Mouse (Mus musculus) liver, embryonic 14.5 days (tissue): Measurements from ENCODE around the gene Usp11. TPM values are rescaled to one million over a fixed set of nuclear protein-coding genes. Genes with fewer than 3 reads are reported as not detected.

ENCODE experiments used
- ATAC-seq: fragments of 200-750 bp; cut with Nextera tagmentation; 2 replicates; pipeline ENCODE4 v1.8.0; 2017; ENCODE audit warnings: moderate number of reproducible peaks, mild to moderate bottlenecking, moderate library complexity; ENCODE audit not compliant: insufficient read depth
- DNase-seq, 3 experiments: peaks; one replicate each; pipeline ENCODE4 v3.0.0-alpha.2; 2012 to 2013; ENCODE audit warnings: low read depth in 3 of 3, low spot score in 3 of 3
- H3K27ac ChIP-seq: fragments of 300-500 bp; sonication (generic); 2 replicates; pipeline ENCODE4 v1.5.1; 2014; ENCODE audit warnings: moderate library complexity, mild to moderate bottlenecking, control low read depth, inconsistent platforms
- H3K27me3 ChIP-seq: fragments of 300-500 bp; sonication (generic); 2 replicates; pipeline ENCODE4 v1.6.1; 2014; ENCODE audit warnings: mild to moderate bottlenecking, low read length, moderate library complexity; ENCODE audit not compliant: control insufficient read depth, insufficient read depth
- H3K36me3 ChIP-seq: fragments of 300-500 bp; sonication (generic); replicated peaks from 2 replicates; pipeline ENCODE4 v1.6.1; 2014; ENCODE audit warnings: low read depth; ENCODE audit not compliant: control insufficient read depth, insufficient read depth
- H3K4me1 ChIP-seq, 2 experiments: fragments of 200-500 bp in 1 of 2; fragments of 300-500 bp in 1 of 2; sonication (generic) in 1 of 2; replicated peaks; 2 replicates each; pipeline ENCODE4 v1.6.1; 2012 to 2014; ENCODE audit warnings: antibody characterized with exemption in 1 of 2, inconsistent platforms in 1 of 2, low read length in 1 of 2; ENCODE audit not compliant: control insufficient read depth in 2 of 2, insufficient read depth in 2 of 2
- H3K4me2 ChIP-seq: fragments of 300-500 bp; sonication (generic); 2 replicates; pipeline ENCODE4 v1.6.1; 2014; ENCODE audit warnings: low read depth, mild to moderate bottlenecking, control low read depth, moderate library complexity
- H3K4me3 ChIP-seq, 2 experiments: fragments of 200-500 bp in 1 of 2; fragments of 300-500 bp in 1 of 2; sonication (generic) in 1 of 2; 2 replicates each; pipeline ENCODE4 v1.5.1; 2012 to 2014; ENCODE audit warnings: low read depth in 2 of 2, low read length in 2 of 2, mild to moderate bottlenecking in 2 of 2, control low read depth in 1 of 2, inconsistent platforms in 1 of 2, moderate library complexity in 1 of 2; ENCODE audit not compliant: insufficient read depth in 1 of 2
- H3K9ac ChIP-seq: fragments of 300-500 bp; sonication (generic); replicated peaks from 2 replicates; pipeline ENCODE4 v1.6.1; 2014; ENCODE audit warnings: mild to moderate bottlenecking, control low read depth, moderate library complexity
- H3K9me3 ChIP-seq: fragments of 300-500 bp; sonication (generic); 2 replicates; pipeline ENCODE4 v1.6.1; 2016; ENCODE audit warnings: low read length, mixed read lengths; ENCODE audit not compliant: control insufficient read depth
- CTCF ChIP-seq: IDR thresholded peaks from 2 replicates; pipeline ENCODE4 v1.5.1; 2016; ENCODE audit warnings: antibody characterized with exemption, low read depth, control low read depth
- EP300 ChIP-seq: IDR thresholded peaks from 2 replicates; pipeline ENCODE4 v1.6.1; 2016; ENCODE audit warnings: antibody characterized with exemption, low read depth
- WGBS: fragments of 180-500 bp; shearing (Covaris S2); extraction: QIAGEN DNeasy Blood & Tissue Kit; methylation state at CpG from one replicate; pipeline ENCODE4 v1.1.7; 2014; ENCODE audit not compliant: insufficient replicate concordance; 5-methylcytosine and 5-hydroxymethylcytosine counted together
- polyA plus RNA-seq, 2 experiments: library from polyadenylated mRNA; depleted of rRNA in 1 of 2; stranded (reverse) in 1 of 2; unstranded in 1 of 2; fragments of >200 nt; fragmentation: Nextera tagmentation in 1 of 2; extraction: Ambion mirVana in 1 of 2; gene quantifications; 2 replicates each; pipeline versions ENCODE4 v1.2.1 to v1.2.3; 2012 to 2014

Usp11 gene
- polyA plus RNA-seq, 2 experiments: 4.8 to 6.3 TPM

DNA sequence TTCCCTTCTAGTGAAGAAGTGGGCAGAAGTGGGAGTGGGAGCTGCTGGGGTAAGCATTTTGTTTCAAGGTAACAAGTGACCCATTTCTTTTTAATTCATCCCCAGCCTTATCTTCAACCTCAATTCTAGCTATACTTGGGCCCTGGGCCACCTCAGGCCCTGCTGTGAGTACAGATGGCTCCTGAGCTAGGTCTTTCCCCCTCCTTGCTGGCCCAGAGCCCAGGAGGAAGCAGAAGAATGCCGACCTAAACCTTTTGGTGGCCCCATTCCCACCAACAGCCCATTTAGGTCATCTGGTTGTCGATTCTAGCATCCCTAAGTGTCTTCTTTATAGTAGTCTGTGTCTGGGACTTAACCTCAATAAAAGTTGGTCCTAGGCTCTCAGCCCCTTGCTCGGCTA, 12.1 kb upstream of the Usp11 start:
- Histone ChIP-seq H3K4me1 (peaks cover 0 to 6% of the 10 kb centered on the region in 2 experiments; a peak in 2 of 4 replicates), H3K9ac (no peak overlapping the region), H3K36me3 (peaks cover 20% of the 10 kb centered on the region), H3K27me3 (no peaks in the 10 kb centered on the region), H3K9me3 (no peaks in the 10 kb centered on the region), H3K4me3 (no peak overlapping the region), H3K27ac (no peak overlapping the region), H3K4me2 (no peak overlapping the region)
- no peak for DNase-seq
- no peak for ATAC-seq
- 54% methylated on average over 3 of the region's 3 CpGs for WGBS
- TF ChIP-seq EP300: no peak
- no peak for TF ChIP-seq CTCF

DNA sequence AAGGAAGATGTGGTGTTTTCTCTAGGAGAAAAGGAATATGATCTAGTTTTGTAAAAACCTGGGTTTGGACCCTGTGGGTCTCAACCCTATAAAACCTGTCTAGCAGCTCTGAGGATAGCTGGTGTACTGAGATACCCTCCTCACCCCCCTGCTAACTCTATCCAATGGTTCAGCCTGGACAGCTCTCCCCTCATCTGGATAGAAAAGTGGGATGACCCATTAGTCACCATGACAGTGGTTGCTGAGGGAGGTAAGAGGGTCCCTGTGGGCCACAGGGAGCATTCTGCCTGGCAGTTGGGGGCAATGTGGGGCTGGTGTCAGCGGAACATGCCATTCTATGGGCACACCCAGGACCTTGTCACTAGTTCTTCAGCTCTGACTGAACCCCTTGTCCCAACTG, 11.1 kb upstream of the Usp11 start:
- Histone ChIP-seq H3K4me2 (no peak overlapping the region), H3K27me3 (no peaks in the 10 kb centered on the region), H3K9me3 (no peaks in the 10 kb centered on the region), H3K27ac (no peak overlapping the region), H3K36me3 (peaks cover 28% of the 10 kb centered on the region), H3K4me1 (peaks cover 0 to 4% of the 10 kb centered on the region in 2 experiments; a peak in 2 of 4 replicates), H3K9ac (no peak overlapping the region), H3K4me3 (no peak overlapping the region)
- ATAC-seq (no peak), DNase-seq (no peak)
- no peak for TF ChIP-seq CTCF
- no peak for TF ChIP-seq EP300
- 57% methylated on average over 1 of the region's 1 CpGs for WGBS

DNA sequence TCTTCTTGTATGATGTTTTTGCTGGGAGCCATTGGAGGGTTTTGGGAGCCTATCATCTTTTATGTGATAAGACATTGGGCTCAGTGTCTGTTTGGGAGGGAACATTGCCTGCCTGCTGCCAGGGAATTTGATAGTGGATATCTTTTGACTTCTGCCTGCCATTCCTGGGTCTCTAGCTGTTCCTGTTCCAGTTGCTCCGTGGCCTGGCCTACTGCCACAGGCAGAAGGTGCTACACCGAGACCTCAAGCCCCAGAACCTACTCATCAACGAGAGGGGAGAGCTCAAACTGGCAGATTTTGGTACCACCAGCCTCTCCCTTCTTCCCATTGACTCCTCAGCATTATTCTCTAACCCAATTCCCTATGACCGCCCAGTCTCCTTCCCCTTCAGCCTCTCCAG, 7.9 kb upstream of the Usp11 start:
- 84% methylated on average over 4 of the region's 4 CpGs for WGBS
- H3K36me3 ChIP-seq: peaks cover 28% of the 10 kb centered on the region

DNA sequence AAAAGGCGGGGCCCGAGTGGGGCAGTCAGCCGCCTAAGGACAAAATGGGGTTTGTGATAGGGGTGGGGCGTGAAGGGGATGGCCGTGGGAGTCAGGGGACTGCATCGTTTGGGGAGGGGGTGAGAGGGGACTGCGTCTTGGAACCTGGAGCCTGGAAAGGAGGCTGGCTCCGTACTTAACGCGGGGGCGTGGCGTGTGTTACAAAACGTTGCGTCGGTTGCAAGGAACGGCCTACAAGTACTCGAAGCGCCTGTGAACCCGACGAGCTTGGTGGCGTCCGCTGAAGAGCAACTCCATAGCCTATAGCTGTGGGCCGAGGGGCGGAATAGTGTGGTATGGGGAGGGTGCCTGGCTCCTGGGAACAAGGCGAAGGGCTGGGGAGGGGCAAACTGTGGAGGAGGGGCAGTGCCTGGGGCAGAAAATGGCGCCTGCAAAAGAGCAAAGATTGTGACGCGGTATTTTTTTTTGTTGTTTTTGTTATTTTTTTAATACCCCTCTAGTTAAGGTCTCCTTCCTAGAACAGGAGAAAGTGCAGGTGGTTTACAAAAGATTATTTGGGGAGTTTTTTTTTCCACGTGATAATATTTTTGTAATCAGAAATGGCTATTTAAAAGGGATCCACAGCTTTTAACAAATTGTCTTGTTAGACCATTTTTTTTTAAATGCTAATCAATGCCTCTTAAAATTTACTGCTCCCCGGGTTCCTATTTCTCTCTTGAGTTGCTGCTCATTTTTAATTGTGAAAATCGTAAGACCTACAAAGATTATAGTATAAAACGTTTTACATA, 783 bp downstream of the Usp11 start:
- TF ChIP-seq CTCF (no peak), EP300 (no peak)
- ATAC-seq: peak; percentile 92
- Histone ChIP-seq H3K4me2 (peak overlapping the region; percentile 80), H3K4me1 (peaks cover 0 to 5% of the 10 kb centered on the region in 2 experiments; a peak in 1 of 4 replicates), H3K27ac (peak overlapping the region; percentile 76), H3K9me3 (no peaks in the 10 kb centered on the region), H3K36me3 (no peaks in the 10 kb centered on the region), H3K4me3 (peak overlapping the region; percentile 72 to 74), H3K9ac (peak overlapping the region; percentile 67), H3K27me3 (no peaks in the 10 kb centered on the region)
- DNase-seq: peak; percentile 56 to 63 (median 57)
- WGBS: 11% methylated on average over 32 of the region's 32 CpGs

More for the DNA sequence above, 7.9 kb upstream of the Usp11 start:
- ATAC-seq (no peak), DNase-seq (no peak)
- no peak overlapping the region for H3K27ac ChIP-seq
- H3K9ac ChIP-seq: no peak overlapping the region
- TF ChIP-seq CTCF (no peak), EP300 (no peak)
- no peak overlapping the region for H3K4me2 ChIP-seq
- no peaks in the 10 kb centered on the region for H3K27me3 ChIP-seq
- H3K4me3 ChIP-seq: no peak overlapping the region
- no peaks in the 10 kb centered on the region for H3K9me3 ChIP-seq
- no peaks in the 10 kb centered on the region for H3K4me1 ChIP-seq

- no peaks in the 10 kb centered on the region for H3K27me3 ChIP-seq
- peak overlapping the region; percentile 67 for H3K9ac ChIP-seq
- H3K9me3 ChIP-seq: no peaks in the 10 kb centered on the region
- no peak for TF ChIP-seq CTCF
- ATAC-seq (no peak), DNase-seq (no peak)
- WGBS: 16% methylated on average over 3 of the region's 3 CpGs
- H3K4me2 ChIP-seq: peak overlapping the region; percentile 80
- H3K4me3 ChIP-seq: peak overlapping the region; percentile 72 to 74; a peak in 3 of 4 replicates
- H3K36me3 ChIP-seq: no peaks in the 10 kb centered on the region
- no peak overlapping the region for H3K27ac ChIP-seq
- peaks cover 0 to 5% of the 10 kb centered on the region in 2 experiments; a peak in 1 of 4 replicates for H3K4me1 ChIP-seq
Observed at GRCm38 (mm10) chrX:20705083-20705402, 1.3 kb downstream of the Usp11 start.
